Mouse (Mus musculus) CD4-positive helper T cell, adult 2 months (primary cell): ENCODE measurements around the gene Atp5mpl.
A peak's percentile ranks its signal among the peaks of the same experiment; 100 is the strongest.

ENCODE experiments used
- DNase-seq: peaks from one replicate; pipeline ENCODE4 v3.0.0-alpha.2; 2012; ENCODE audit warnings: low read depth, missing footprints, low spot score

The Atp5mpl gene

GRCm38 (mm10) chr12:111912802-111913201 is 54.0 kb downstream of the Atp5mpl start:
- peak; percentile 58 for DNase-seq

GRCm38 (mm10) chr12:111911796-111912195 is 55.0 kb downstream of the Atp5mpl start:
- peak; percentile 67 for DNase-seq
